Mouse (Mus musculus) bone marrow, adult 2 months (tissue): ENCODE data around the gene Slc48a1.

ENCODE experiments used
- CTCF ChIP-seq: fragments of 200-500 bp; IDR thresholded peaks from 2 replicates; pipeline ENCODE4 v1.5.1; 2011; ENCODE audit warnings: low read length, control low read depth; ENCODE audit not compliant: control insufficient read depth, insufficient read depth
- POLR2A ChIP-seq: fragments of 200-500 bp; IDR thresholded peaks from 2 replicates; pipeline ENCODE4 v1.6.1; 2011; ENCODE audit warnings: low read depth, mild to moderate bottlenecking, control low read depth, low read length, borderline replicate concordance; ENCODE audit not compliant: control insufficient read depth

DNA sequence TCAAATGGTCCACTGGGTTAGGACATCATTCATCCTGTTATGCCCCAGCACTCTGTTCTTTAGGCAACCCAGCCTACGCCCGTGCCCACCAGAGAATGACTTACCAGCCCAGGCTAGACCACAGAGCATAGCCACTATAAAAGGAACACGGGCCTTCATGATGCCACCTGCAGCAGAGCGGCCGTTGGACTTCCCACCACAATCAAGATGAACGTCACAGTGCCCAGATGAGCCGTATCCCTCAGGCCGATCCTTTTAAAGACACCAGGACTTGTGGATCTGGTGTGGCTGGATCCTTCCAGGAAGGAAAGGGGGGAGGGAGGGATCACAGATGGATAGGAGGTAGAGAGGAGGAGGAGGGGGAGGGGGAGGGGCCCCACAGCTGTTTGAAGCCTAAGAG, 47.2 kb upstream of the Slc48a1 start, which contains the start of gene Endou:
- no peak for TF ChIP-seq CTCF
- TF ChIP-seq POLR2A, result no peak
